Mouse (Mus musculus) embryonic facial prominence, embryonic 14.5 days (tissue): ENCODE measurements around the gene Sdc4. TPM values are rescaled to one million over a fixed set of nuclear protein-coding genes. Genes with fewer than 3 reads are reported as not detected.

Experiments
- ATAC-seq: fragments of 200-750 bp; cut with Nextera tagmentation; 2 replicates; pipeline ENCODE4 v1.8.0; 2017; ENCODE audit warnings: low read depth, moderate number of reproducible peaks, moderate TSS enrichment
- DNase-seq: peaks from one replicate; pipeline ENCODE4 v3.0.0-alpha.2; 2015; ENCODE audit warnings: low spot score
- H3K27ac ChIP-seq: fragments of 300-500 bp; sonication (generic); replicated peaks from 2 replicates; pipeline ENCODE4 v1.5.1; 2014; ENCODE audit warnings: low read depth, mild to moderate bottlenecking, low read length, moderate library complexity
- H3K27me3 ChIP-seq: fragments of 300-500 bp; sonication (generic); replicated peaks from 2 replicates; pipeline ENCODE4 v1.6.1; 2014; ENCODE audit warnings: low read length; ENCODE audit not compliant: control insufficient read depth, insufficient read depth
- H3K36me3 ChIP-seq: fragments of 300-500 bp; sonication (generic); 2 replicates; pipeline ENCODE4 v1.6.1; 2014; ENCODE audit warnings: low read length, mixed read lengths; ENCODE audit not compliant: control insufficient read depth, insufficient read depth
- H3K4me1 ChIP-seq: fragments of 300-500 bp; sonication (generic); 2 replicates; pipeline ENCODE4 v1.6.1; 2014; ENCODE audit warnings: antibody characterized with exemption, low read length; ENCODE audit not compliant: control insufficient read depth, insufficient read depth
- H3K4me2 ChIP-seq: fragments of 300-500 bp; sonication (generic); 2 replicates; pipeline ENCODE4 v1.6.1; 2014; ENCODE audit warnings: low read depth, mild to moderate bottlenecking, low read length, moderate library complexity, mixed read lengths
- H3K4me3 ChIP-seq: fragments of 300-500 bp; sonication (generic); 2 replicates; pipeline ENCODE4 v1.5.1; 2014; ENCODE audit warnings: low read depth, mild to moderate bottlenecking, low read length
- H3K9ac ChIP-seq: fragments of 300-500 bp; sonication (generic); 2 replicates; pipeline ENCODE4 v1.6.1; 2014; ENCODE audit warnings: low read depth, mild to moderate bottlenecking, low read length, moderate library complexity, mixed read lengths
- H3K9me3 ChIP-seq: fragments of 300-500 bp; sonication (generic); 2 replicates; pipeline ENCODE4 v1.6.1; 2016; ENCODE audit warnings: low read length; ENCODE audit not compliant: control insufficient read depth
- WGBS: fragments of 180-500 bp; shearing (Covaris S2); extraction: QIAGEN DNeasy Blood & Tissue Kit; methylation state at CpG from one replicate; pipeline ENCODE4 v1.1.7; 2014; 5-methylcytosine and 5-hydroxymethylcytosine counted together
- polyA plus RNA-seq: library from polyadenylated mRNA; unstranded; fragments of >200 nt; fragmentation: Nextera tagmentation; extraction: Ambion mirVana; gene quantifications from 2 replicates; pipeline ENCODE4 v1.2.1, GENCODE M21; 2014

The Sdc4 gene
- polyA plus RNA-seq, 1 experiment from 2014 or later = 57.1 TPM

DNA sequence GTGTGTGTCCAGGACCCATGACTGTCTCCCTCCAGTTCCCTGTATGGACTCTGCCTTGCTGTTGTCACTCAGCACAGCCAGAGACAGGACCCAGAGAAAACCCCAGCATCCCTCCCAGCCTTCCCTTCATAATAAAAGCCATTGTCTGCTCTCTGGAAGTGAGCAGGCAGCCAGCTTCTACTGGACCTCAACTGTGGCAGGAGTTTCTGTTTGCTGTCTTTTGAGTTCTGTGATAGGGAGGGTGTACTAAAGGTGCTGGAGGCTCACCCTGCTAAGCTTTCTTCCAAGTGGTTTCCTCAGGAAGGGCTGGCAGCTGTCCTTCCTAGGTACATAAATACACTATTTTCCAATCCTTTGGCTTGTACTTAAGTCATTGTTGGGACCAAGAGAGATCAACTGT, 21.5 kb upstream of the Sdc4 start:
- DNase-seq (no peak), ATAC-seq (no peak)
- Histone ChIP-seq H3K27me3 (no peaks in the 10 kb centered on the region), H3K4me1 (peaks cover 5% of the 10 kb centered on the region; the same call in 1 of the 2 replicates), H3K27ac (no peak overlapping the region), H3K9ac (no peak overlapping the region), H3K4me2 (no peak overlapping the region), H3K9me3 (no peaks in the 10 kb centered on the region), H3K36me3 (peaks cover 30% of the 10 kb centered on the region; the same call in 1 of the 2 replicates), H3K4me3 (no peak overlapping the region)

DNA sequence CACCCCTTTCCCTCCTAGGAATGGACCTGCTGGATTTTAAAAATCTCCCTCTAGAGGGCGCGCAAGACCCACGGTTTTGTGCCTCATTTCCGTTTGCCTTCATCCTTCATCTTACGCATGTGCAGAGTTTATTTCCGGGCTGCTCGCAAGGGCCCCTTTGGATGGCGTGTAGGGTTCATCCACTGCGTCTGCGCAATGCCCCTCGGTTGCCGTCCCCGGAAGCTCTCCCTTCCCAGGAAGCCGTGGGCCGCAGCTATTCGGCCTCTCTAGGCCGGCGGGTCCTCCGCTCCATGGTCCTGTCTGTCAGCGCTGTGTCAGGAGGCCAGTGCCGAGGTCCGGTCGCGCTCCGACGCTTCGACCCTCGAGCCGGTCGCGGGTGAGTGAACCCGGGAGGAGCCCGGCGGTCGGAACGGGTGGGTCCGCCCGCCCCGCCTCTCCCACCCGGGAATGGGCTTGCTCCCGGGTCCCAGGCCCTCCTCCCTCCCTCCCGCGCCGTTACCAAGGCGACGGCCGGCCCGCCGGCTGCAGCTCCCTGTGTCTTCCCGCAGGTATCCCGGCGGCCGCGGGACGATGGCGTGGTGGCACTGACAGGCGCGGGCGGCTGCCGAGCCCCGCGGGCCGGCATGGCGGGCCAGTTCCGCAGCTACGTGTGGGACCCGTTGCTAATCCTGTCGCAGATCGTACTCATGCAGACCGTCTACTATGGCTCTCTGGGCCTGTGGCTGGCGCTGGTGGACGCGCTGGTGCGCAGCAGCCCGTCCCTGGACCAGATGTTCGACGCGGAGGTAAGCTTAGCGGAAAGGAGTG, 17.3 kb upstream of the Sdc4 start, which contains the start of gene Gm20458:
Gene Gm20458, plus strand, starts transcription at position 223 of the 807 bp plus-strand sequence.
- H3K27ac ChIP-seq = peak within 1 kb of the TSS; percentile 84
- H3K9ac ChIP-seq = peak within 1 kb of the TSS; percentile 82
- no peaks in the 10 kb centered on the region for H3K27me3 ChIP-seq
- peak within 1 kb of the TSS; percentile 80 for H3K4me2 ChIP-seq
- ATAC-seq (peak; percentile 99), DNase-seq (peak; percentile 99)
- H3K4me1 ChIP-seq = peaks cover 16% of the 10 kb centered on the region
- peaks cover 30% of the 10 kb centered on the region; the same call in 1 of the 2 replicates for H3K36me3 ChIP-seq
- H3K4me3 ChIP-seq = peak within 1 kb of the TSS; percentile 78
- no peaks in the 10 kb centered on the region for H3K9me3 ChIP-seq
- WGBS = 0% methylated on average over 65 of the region's 79 CpGs

DNA sequence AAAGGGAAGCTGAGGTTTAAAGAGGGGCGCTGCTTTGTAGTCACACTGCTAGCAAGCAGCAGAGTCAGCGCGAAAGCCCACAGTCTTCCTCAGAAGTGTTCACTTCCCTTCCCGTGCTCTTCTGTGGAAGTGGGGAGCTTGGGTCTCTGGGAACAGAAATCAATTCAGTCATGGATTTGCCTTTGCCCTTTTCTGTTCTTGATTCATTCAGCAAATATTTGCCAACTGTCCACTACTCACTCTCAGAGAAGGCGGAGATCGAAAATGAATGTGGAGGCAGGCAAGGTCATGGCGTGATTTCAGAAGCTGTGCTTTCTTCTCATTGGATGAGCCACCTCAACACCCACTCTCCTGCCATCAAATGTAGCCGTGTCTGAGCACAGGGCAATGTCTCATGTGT, 14.8 kb upstream of the Sdc4 start:
- no peak overlapping the region for H3K27ac ChIP-seq
- H3K9me3 ChIP-seq = no peaks in the 10 kb centered on the region
- H3K36me3 ChIP-seq = peaks cover 8% of the 10 kb centered on the region; the same call in 1 of the 2 replicates
- peaks cover 21% of the 10 kb centered on the region for H3K4me1 ChIP-seq
- DNase-seq (no peak), ATAC-seq (no peak)
- H3K27me3 ChIP-seq = no peaks in the 10 kb centered on the region
- no peak overlapping the region for H3K4me2 ChIP-seq
- H3K9ac ChIP-seq = no peak overlapping the region
- 91% methylated on average over 8 of the region's 8 CpGs for whole genome bisulfite sequencing
- H3K4me3 ChIP-seq = no peak overlapping the region

DNA sequence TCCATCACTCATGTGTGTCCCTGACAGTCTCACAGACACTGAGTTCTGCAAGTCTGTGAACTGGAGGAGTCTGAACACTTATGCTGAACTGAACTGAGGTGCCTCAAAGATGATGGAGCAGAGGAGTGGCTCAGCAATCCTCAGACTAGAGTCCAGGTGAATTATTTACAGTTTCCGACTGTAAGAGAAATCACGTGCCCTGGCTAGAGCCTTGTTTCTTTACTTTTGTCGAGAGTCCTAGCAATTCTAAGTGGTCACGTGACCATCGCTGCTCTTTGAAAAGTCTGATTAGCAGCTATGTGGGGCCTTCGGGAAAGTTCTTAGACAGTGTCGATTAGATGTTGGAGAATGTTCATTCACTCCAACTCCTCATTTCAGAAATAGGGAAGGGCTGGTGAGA, 14.3 kb upstream of the Sdc4 start:
- Histone ChIP-seq H3K27me3 (no peaks in the 10 kb centered on the region), H3K9me3 (no peaks in the 10 kb centered on the region), H3K27ac (no peak overlapping the region), H3K4me1 (peaks cover 24% of the 10 kb centered on the region), H3K36me3 (peaks cover 4% of the 10 kb centered on the region; the same call in 1 of the 2 replicates), H3K9ac (no peak overlapping the region), H3K4me2 (no peak overlapping the region), H3K4me3 (no peak overlapping the region)
- DNase-seq (no peak), ATAC-seq (no peak)
- WGBS = 69% methylated on average over 7 of the region's 7 CpGs

DNA sequence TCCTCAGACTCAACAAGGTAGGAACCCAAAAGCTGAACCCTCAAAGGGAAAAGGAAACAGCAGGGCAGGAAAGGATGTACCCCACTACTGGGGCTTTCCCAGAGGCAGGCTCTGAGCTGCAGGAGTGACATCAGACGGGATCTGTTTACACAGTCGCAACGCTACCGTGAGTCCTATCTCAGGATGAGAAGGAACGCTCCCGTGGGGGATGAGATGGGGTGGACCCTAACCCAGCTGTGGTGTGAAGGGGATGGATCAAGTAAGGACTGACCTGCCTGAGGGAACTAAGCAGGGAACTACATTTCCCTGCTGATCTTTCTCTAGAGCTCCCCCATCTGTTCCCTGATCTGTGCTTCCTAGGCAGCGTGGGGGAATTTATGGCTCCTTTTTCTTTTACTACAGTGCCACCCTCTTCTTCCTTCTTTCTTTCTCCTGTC, 13.2 kb upstream of the Sdc4 start, which contains the start of gene Sys1:
Gene Sys1, plus strand, starts transcription at position 101 of the 437 bp plus-strand sequence.
- 8% methylated on average over 7 of the region's 7 CpGs for WGBS
- Histone ChIP-seq H3K9me3 (no peaks in the 10 kb centered on the region), H3K9ac (no peak within 1 kb of the TSS), H3K27me3 (no peaks in the 10 kb centered on the region), H3K4me1 (peaks cover 23% of the 10 kb centered on the region), H3K4me3 (0 out of 2 replicates have a peak within 1 kb of the TSS, but pooled peaks have one; percentile 1), H3K36me3 (no peaks in the 10 kb centered on the region), H3K27ac (0 out of 2 replicates have a peak within 1 kb of the TSS, but pooled peaks have one; percentile 8), H3K4me2 (peak within 1 kb of the TSS; percentile 35)
- DNase-seq = peak; percentile 39
- no peak for ATAC-seq

DNA sequence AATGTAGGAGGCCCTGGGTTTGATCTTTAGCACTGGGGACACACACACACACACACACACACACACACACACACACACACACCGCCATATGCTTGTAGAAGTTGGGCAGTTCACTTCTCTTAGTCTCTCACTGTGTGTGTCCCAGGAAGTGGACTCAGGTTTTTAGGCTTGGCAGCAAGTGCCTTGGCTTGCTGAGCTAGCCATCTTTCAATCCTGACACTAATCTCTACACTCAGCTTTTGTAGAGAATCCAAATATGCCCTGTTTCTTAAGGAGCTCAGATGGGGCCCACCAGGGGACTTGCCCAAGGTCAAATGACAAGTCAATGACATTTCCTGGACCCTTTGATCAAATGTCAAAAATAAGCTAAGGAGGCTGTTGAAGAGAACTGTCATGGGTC, 12.7 kb upstream of the Sdc4 start:
- Histone ChIP-seq H3K4me2 (peak overlapping the region; percentile 35), H3K27me3 (no peaks in the 10 kb centered on the region), H3K9ac (no peak overlapping the region), H3K36me3 (no peaks in the 10 kb centered on the region), H3K9me3 (no peaks in the 10 kb centered on the region), H3K27ac (no peak overlapping the region), H3K4me1 (peaks cover 22% of the 10 kb centered on the region), H3K4me3 (no peak overlapping the region)
- ATAC-seq (no peak), DNase-seq (no peak)
- 83% methylated on average over 1 of the region's 1 CpGs for WGBS

DNA sequence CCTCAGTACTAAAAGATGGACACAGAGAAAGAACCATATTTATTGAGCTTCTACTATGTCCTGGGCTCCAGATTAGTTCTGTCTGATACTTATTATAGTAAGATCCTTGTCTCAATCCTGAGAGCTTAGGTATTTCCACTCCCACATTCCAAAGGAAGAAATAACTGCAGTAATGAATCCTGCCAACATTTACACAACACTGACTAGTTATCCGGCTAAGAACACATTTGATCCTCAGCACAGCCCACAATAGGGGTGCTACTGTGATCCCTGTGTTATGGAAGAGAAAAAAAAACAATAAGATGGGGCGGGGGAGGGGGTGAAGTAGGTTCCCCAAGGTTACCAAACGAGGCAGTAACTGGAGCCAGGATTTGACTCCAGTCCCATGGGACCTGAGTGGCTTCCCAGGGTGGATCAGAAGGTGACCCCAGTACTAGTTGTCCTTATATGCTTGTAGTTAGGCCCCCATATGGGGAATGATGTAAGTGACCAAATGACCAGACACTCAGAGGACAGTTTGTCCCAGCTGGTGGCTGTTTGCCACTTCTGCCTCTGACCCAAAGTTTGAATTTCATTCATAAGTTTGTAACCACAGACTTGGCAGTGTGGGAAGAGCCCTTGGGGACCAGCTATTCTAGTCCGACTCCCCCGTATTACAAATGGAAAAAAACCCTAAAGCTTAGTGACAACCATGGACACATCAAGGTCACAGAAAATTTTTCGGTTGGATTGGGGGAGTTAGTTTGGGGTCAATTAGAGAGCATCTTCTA, 11.9 kb upstream of the Sdc4 start:
- 51% methylated on average over 6 of the region's 6 CpGs for WGBS
- H3K9me3 ChIP-seq = no peaks in the 10 kb centered on the region
- DNase-seq (peak; percentile 43), ATAC-seq (no peak)
- H3K27ac ChIP-seq = no peak overlapping the region
- no peaks in the 10 kb centered on the region for H3K27me3 ChIP-seq
- H3K4me3 ChIP-seq = no peak overlapping the region
- peaks cover 22% of the 10 kb centered on the region for H3K4me1 ChIP-seq
- H3K9ac ChIP-seq = no peak overlapping the region
- no peak overlapping the region for H3K4me2 ChIP-seq
- H3K36me3 ChIP-seq = no peaks in the 10 kb centered on the region

DNA sequence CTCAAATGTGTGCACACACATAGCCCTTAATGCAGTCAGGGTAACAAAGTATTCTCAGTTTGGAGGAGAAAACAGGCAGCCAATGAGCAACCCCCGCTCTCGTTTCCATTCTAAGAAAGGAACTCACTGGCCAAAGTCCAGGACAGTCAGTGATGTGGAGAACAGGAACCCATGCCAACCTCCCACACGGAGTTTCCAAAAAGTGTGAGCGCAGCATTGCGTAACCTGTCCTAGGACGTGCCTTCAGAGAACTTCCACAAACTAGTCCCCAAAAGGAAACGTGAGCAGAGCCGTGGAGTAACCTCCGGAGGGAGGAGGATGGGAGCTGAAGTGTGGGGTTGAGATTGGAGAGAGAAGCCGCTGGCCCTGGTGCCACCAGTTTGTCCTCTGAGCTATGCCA, 11.2 kb upstream of the Sdc4 start:
- Histone ChIP-seq H3K9ac (no peak overlapping the region), H3K27ac (no peak overlapping the region), H3K4me2 (no peak overlapping the region), H3K27me3 (no peaks in the 10 kb centered on the region), H3K4me1 (peaks cover 22% of the 10 kb centered on the region), H3K4me3 (no peak overlapping the region), H3K36me3 (no peaks in the 10 kb centered on the region), H3K9me3 (peaks cover 4% of the 10 kb centered on the region; the same call in 1 of the 2 replicates)
- ATAC-seq (no peak), DNase-seq (peak; percentile 65)
- 62% methylated on average over 10 of the region's 10 CpGs for WGBS
